Mouse (Mus musculus): ENCODE results near the gene Cdyl2.

- TF ChIP-seq CTCF (IDR thresholded peaks at IDR 0.05; ENCODE audit: borderline replicate concordance, insufficient read depth, low read length) = no peak
- TF ChIP-seq POLR2A (IDR thresholded peaks at IDR 0.05; ENCODE audit: low read depth, low read length) = no peak
Observed at GRCm38 (mm10) chr8:116599728-116600127, 133.1 kb downstream of the Cdyl2 start.

Measured in embryonic fibroblast, embryonic 13.5 days (primary cell).